Mouse (Mus musculus): Measurements from ENCODE around the gene Ren1.

DNA sequence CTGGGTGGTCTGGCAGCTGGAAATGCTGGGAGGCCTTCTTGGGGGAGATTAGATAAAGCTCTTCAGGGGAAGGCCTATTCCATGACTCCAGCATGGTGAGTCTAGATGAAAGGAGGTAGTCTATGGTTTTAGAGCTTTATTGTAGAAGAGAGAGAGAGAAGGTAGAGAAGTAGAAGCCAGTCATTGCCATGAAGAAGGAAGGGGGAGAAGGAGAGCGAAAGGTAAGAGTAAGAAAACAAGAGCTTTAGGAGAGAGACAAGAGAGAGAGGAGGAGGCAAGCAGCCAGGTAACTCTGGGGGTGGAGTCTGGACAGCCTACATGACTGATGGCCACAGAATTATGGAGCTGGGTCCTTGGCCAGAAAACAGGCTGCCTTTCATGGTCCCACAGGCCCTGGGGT, at the start of gene Ren1:
- TF ChIP-seq CTCF (IDR thresholded peaks at IDR 0.05; ENCODE audit: low read depth) = no peak
- TF ChIP-seq EP300 (IDR thresholded peaks at IDR 0.05; ENCODE audit: low read depth) = no peak
